Mouse (Mus musculus) left cerebral cortex, postnatal 4 days (tissue): ENCODE measurements around the gene Gpatch8. TPM values are rescaled to one million over a fixed set of nuclear protein-coding genes. Genes with fewer than 3 reads are reported as not detected.

ENCODE experiments used
- total RNA-seq, 2 experiments: library from RNA; stranded (reverse); gene quantifications; 2 replicates each; pipeline ENCODE4 v1.2.3; 2021

Gene Gpatch8
- total RNA-seq, 2 experiments from 2014 or later, result 59.6 to 62.6 TPM

Other genes starting within 250 kb of the Gpatch8 start
- 100 to 1,000 TPM; 113 to 115 TPM for gene Ubtf, start 236.7 kb downstream of the Gpatch8 start, total RNA-seq
- gene Slc4a1, start 190.2 kb downstream of the Gpatch8 start, total RNA-seq, result 1 to 10 TPM in 1 of 2 experiments, under 1 TPM in 1; 0.87 to 1.9 TPM
- gene Rundc3a, start 163.0 kb downstream of the Gpatch8 start, total RNA-seq, result 100 to 1,000 TPM; 261 to 262 TPM
- gene Slc25a39, start 148.4 kb downstream of the Gpatch8 start, total RNA-seq, result 10 to 100 TPM; 57.2 to 58.8 TPM
- gene Grn, start 126.1 kb downstream of the Gpatch8 start, total RNA-seq, result 10 to 100 TPM; 54.0 to 58.5 TPM
- gene Fam171a2, start 108.7 kb downstream of the Gpatch8 start, total RNA-seq, result 100 to 1,000 TPM; 237 to 243 TPM
- gene Itga2b, start 86.3 kb downstream of the Gpatch8 start, total RNA-seq, result 1 to 10 TPM; 3.6 to 4.0 TPM
- gene Gm11627, start 23.1 kb upstream of the Gpatch8 start, total RNA-seq, result 1 to 10 TPM; 2.0 to 2.2 TPM
- 1 to 10 TPM; 6.8 to 7.4 TPM for gene Fzd2, start 48.0 kb upstream of the Gpatch8 start, total RNA-seq
- not detected for gene Meioc, start 107.3 kb upstream of the Gpatch8 start, total RNA-seq
- 10 to 100 TPM; 32.8 to 34.5 TPM for gene Ccdc43, start 141.4 kb upstream of the Gpatch8 start, total RNA-seq
- 100 to 1,000 TPM; 103 to 110 TPM for gene Adam11, start 205.0 kb upstream of the Gpatch8 start, total RNA-seq